Mouse (Mus musculus) lung, adult 2 months (tissue): ENCODE data around the gene Ptp4a2.

Source experiments
- CTCF ChIP-seq: fragments of 200-500 bp; IDR thresholded peaks from 2 replicates; pipeline ENCODE4 v1.5.1; 2011; ENCODE audit warnings: mild to moderate bottlenecking, low read length, control low read depth; ENCODE audit not compliant: insufficient read depth
- POLR2A ChIP-seq: fragments of 200-500 bp; IDR thresholded peaks from 2 replicates; pipeline ENCODE4 v1.6.1; 2011; ENCODE audit warnings: low read depth, mild to moderate bottlenecking, control low read depth, low read length, borderline replicate concordance; ENCODE audit errors: extremely low read depth

DNA sequence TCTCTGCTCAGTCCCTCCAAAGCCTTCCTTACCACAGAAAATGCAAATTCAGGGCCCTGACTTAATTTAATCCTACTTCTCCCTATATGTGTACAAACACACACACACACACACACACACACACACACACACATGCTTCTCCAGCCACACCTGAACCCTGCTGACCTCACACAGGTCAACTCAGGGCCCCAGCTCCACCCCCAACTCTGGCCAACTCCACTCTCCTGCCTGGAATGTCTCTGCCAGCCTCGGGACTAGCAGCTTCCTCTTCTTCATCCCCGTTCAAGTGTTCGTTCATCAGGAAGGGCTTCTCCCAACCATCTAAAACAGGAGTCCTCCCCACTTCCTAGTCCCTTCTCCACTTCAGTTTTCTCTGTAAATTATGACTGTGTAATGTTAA is 70.6 kb downstream of the Ptp4a2 start:
- TF ChIP-seq CTCF (no peak), POLR2A (no peak)
